Mouse (Mus musculus): ENCODE measurements around the gene Rnaseh2c. TPM values are rescaled to one million over a fixed set of nuclear protein-coding genes. Genes with fewer than 3 reads are reported as not detected.
A peak's percentile ranks its signal among the peaks of the same experiment; 100 is the strongest.

Gene Rnaseh2c
- total RNA-seq, 2 experiments from 2014 or later, result 43.7 to 49.7 TPM

DNA sequence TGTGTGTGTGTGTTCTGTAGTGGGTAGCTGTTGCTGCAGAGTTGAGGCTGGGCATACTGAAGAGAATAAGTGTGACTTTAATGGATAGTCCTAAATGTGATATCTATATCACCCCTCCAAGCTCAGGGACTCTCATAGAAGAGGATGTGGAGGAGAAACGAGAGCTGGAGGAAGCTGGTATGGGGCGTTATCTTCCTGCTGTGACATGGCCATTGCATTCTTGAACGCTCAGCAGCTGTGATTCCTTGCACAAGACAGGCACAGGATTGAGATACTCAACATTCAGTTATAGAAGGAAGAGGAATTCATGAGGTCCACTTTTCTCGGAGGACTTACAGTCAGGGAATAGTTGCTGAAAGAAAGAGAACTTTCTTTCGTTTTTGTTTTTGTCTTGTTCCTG, 20.2 kb downstream of the Rnaseh2c start:
- DNase-seq (ENCODE audit: low spot score), result no peak
- intact Hi-C loops (cut with DNase I), result no loop called here

DNA sequence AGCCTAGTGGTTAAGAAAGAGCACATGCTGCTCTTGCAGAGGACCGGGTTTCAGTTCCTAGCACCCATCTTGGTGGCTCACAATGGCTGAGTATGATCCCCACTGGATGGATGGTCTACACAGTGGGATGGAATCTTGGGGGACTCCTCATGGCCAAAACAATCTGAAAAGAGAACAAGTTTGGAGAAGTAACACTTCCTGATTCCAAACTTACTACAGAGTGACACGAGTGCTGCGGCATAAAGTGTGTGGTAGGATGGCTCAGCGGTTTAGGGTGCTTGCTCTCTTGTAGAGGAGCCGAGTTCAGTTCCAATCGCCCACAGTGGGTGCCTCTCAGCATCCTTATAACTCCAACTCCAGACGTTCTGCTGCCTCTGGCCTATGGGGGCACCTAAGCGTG, 23.6 kb downstream of the Rnaseh2c start:
- intact Hi-C loops (cut with DNase I), result no loop called here

DNA sequence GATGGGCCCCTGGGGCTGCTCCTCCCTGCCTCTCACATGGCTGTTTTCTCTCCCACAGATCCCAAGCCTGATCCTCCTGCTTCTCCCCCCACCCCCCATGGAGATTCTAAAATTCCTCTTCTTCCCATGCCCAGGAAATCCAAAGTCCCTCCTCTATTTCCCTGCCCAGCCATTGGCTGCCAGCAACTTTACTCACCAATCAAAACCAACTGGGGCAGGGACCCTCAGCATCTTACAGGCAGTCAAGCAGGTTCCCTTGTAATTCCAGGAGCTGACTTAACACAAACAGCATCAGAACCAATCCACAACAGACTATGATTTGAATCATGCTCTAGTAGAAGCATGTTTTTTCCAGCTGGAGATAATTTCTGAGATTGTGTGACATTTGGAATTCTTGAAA, 28.2 kb downstream of the Rnaseh2c start:
- no peak for DNase-seq (ENCODE audit: low spot score)
- intact Hi-C loops (cut with DNase I), result no loop called here

More for the DNA sequence above, 23.6 kb downstream of the Rnaseh2c start:
- DNase-seq (ENCODE audit: low spot score), result no peak

DNA sequence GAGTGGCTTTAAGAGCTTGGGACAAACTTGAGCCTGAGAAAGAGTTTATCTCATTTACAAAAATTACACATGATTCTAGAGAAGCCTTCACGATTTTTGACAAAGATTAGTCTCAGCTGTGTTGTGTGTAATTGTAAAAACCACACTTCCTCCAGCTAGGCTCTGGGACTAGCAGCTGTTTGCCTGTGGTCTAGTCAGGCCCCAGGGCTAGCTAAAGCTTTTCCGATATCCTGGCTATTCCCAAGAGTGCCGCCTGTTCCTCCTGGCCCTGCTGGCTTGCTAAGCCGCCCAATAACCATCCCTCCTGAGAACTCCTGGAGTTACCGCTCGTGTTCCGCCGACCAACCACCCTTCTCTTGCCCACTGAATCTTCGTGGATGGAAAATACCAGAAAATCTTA, 30.4 kb downstream of the Rnaseh2c start:
- intact Hi-C loops (cut with DNase I), result no loop called here
- no peak for DNase-seq (ENCODE audit: low spot score)

DNA sequence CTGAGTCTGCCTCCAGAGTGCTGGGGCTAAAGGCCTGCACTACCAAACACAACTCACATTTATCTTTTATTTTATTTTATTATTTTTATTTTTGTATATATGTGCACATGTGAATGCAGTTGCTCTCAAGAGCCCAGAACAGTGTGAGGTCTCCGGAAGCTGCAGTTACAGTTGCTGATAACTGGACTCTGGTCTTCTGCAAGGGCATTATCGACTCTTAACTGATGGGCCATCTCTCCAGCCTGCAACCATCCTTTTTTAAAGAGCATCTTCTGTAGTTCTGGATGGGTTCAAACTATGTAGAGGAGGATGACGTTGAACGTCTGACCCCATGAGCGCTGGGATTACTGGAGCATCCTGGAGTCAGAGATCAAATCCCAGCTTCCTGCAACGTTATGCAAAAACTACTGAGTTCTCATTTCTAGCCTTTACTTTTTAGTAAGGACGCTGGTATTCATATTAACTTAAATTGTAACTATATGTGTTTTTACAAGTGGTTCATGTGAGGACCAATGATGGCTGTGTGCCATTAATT, 34.4 kb downstream of the Rnaseh2c start:
- intact Hi-C loops (cut with DNase I), result loop anchor here (2.0 to 5.0 kb wide), 2 partner anchors 27 to 34 kb away; partner anchors contain the start of genes Rnaseh2c and Sipa1
- no peak for DNase-seq (ENCODE audit: low spot score)

DNA sequence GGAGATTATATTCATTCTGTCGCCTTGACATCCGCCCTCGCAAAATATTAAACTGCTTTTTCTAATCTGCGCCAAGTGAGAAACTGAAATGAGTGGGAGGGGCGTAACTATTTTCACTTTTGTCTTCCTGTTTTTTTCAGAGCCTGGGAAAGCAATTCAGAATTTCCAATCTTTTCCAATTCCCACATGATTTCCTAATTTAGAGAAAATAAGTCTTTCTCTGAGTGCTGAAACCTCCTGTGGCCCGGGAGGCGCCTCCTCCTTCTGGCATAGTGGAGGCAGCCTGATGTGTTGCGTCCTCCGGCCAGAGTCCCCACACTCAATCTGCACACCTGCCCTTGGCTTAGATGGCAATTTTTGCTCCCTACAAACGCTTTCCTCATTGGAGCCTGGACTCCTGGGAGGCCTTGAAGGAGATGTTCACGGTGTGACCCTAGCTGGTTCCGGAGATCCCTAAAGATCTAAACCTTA, 34.9 kb downstream of the Rnaseh2c start:
- DNase-seq (ENCODE audit: low spot score), result peak; percentile 46
- intact Hi-C loops (cut with DNase I), result loop anchor here (2.0 to 5.0 kb wide), 2 partner anchors 26 to 34 kb away; partner anchors contain the start of genes Rnaseh2c and Sipa1

DNA sequence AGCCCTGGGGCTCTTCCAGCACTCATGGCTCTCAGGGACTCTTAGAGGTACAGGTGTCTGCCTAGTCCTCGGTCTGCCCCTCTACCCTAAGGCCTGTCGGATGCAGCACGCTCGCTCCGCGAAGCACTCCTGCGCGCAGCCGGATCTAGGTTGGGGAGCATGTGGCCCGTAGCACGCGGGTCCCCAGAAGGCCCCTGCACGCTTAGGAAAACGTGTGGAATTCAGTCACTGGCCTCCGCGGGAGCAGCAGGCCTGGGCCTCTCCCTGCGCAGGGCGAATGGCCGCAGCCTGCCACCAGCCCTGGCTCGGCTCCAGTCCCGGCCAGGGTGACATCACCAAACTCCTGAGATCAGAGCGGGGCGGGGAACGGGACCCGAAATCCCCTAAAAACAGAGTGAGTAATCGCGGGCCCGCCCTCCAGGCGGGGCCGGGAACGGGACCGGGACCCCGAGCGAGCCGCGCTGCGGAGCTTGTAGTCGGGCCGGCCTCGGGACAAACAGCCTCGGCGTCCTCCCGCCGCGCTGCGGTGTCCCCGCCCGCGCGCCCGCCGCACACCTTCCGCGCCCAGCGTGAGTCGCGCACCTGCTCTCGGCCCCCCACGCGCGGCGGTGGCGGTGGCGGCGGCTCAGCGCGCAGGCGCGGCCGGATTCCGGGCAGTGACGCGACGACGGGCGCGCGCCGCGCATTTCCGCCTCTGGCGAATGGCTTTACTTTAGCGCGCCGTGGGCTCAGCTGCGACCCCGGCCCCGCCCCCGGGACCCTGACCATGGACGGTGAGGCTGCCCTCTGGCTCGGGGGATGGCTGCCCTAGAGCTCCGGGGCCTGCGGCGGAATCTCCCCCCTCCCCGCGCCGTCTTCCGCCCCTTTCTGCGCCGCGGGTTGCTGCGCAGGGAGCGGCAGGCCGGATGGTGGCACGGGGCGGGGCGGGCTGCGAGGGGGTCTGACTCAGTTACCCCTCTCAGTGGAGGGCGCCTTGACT, 35.7 kb downstream of the Rnaseh2c start, which contains the start of gene Rela:
Rela (plus strand) TSS at position 415 of the 979 bp plus-strand sequence.
- peak; percentile 91 for DNase-seq (ENCODE audit: low spot score)
- intact Hi-C loops (cut with DNase I), result loop anchor here (2.0 to 5.0 kb wide), 3 partner anchors 25 to 55 kb away; partner anchors contain the start of genes Rnaseh2c and Sipa1

DNA sequence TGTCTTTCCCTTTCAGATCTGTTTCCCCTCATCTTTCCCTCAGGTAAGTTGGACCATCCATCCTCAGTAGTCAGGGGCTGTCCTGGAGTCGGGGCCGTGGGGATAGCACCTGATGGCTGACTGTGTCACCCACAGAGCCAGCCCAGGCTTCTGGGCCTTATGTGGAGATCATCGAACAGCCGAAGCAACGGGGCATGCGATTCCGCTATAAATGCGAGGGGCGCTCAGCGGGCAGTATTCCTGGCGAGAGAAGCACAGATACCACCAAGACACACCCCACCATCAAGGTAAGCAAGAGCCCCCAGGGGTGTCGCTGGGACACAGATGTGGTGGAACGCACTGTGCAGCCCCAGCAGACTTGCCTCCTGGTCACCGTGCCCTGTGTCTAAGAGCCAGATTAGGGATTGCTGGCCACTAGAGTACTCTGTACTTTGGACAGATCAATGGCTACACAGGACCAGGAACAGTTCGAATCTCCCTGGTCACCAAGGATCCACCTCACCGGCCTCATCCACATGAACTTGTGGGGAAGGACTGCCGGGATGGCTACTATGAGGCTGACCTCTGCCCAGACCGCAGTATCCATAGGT, 36.8 kb downstream of the Rnaseh2c start:
- DNase-seq (ENCODE audit: low spot score), result no peak
- intact Hi-C loops (cut with DNase I), result loop anchor here (2.0 to 5.0 kb wide), 2 partner anchors 36 to 54 kb away; partner anchors contain the start of gene Rnaseh2c

DNA sequence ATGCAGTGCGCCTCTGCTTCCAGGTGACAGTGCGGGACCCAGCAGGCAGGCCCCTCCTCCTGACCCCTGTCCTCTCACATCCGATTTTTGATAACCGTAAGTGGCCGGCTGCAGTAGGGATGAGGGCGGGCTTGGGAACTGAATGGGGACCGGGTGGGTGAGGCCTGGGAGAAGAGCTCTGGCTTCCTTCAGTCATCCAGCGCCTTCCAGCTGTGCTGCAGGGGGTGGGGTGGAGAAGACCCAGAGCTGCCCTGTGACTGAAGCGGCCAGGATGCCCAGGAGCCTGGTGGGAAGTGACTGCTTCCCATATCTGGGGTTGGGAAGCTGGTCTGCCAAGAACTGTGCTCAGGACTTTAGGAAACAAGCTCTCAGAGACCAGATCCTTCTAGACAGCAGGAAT, 38.7 kb downstream of the Rnaseh2c start:
- intact Hi-C loops (cut with DNase I), result no loop called here
- no peak for DNase-seq (ENCODE audit: low spot score)

DNA sequence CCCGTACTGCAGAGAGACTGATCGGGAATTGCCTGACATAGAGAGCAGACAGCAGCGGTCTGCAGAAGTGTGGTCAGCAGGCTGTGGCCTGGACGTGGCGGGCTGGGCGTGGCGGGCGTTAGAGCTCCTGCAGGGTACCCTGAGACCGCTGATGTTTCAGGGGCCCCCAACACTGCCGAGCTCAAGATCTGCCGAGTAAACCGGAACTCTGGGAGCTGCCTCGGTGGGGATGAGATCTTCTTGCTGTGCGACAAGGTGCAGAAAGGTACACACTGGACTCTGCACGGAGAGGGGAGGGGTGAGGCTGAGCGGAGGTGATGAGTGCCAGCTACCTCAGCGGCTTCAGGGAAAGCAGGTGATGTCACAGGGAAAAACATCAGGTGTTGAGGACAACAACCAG, 39.3 kb downstream of the Rnaseh2c start:
- no peak for DNase-seq (ENCODE audit: low spot score)
- intact Hi-C loops (cut with DNase I), result no loop called here

DNA sequence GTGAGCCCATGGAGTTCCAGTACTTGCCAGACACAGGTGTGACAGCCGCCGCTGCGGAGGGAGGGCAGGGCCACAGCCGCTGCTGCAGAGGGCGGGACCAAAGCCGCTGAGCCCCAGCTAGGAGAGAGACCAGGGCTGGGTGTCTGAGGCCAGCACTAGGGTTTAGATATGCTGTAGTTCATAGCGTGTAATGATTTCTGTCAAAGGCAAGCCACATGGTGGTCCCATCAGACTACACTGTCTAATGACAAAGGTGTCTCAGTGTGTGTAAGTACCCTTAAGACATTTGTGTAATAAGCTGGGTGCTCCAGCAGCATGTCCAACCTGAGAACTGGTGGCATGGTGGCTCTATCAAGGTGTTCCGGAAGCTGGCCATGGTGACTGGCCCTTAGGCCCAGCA, 40.0 kb downstream of the Rnaseh2c start:
- intact Hi-C loops (cut with DNase I), result no loop called here
- DNase-seq (ENCODE audit: low spot score), result no peak

DNA sequence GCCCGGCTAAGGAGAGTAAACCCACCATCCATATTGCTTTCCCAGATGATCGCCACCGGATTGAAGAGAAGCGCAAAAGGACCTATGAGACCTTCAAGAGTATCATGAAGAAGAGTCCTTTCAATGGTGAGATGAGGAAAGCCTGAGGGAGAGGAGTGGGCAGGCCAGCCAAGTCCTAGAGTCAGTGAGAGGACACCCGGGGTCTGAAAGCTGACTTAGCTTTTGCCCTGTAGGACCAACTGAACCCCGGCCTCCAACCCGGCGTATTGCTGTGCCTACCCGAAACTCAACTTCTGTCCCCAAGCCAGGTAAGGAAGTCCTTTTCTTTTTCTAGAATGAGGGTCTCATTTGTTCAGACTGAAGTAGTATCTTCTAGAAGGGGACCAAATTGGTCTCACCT, 43.6 kb downstream of the Rnaseh2c start:
- intact Hi-C loops (cut with DNase I), result loop anchor here (5.0 kb wide), 1 partner anchor 82 kb away; the partner anchor contains the start of genes Ehbp1l1 and Fam89b
- DNase-seq (ENCODE audit: low spot score), result no peak

DNA sequence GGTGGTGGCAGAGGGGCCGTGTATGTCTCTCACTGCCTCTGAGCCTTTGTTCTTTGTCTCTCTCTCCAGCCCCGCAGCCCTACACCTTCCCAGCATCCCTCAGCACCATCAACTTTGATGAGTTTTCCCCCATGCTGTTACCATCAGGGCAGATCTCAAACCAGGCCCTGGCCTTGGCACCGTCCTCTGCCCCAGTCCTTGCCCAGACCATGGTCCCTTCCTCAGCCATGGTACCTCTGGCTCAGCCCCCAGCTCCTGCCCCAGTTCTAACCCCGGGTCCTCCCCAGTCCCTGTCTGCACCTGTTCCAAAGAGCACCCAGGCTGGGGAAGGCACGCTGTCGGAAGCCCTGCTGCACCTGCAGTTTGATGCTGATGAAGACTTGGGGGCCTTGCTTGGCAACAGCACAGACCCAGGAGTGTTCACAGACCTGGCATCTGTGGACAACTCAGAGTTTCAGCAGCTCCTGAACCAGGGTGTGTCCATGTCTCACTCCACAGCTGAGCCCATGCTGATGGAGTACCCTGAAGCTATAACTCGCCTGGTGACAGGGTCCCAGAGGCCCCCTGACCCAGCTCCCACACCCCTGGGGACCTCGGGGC, 45.2 kb downstream of the Rnaseh2c start:
- intact Hi-C loops (cut with DNase I), result loop anchor here (5.0 kb wide), 1 partner anchor 80 kb away; the partner anchor contains the start of genes Ehbp1l1 and Fam89b
- no peak for DNase-seq (ENCODE audit: low spot score)

DNA sequence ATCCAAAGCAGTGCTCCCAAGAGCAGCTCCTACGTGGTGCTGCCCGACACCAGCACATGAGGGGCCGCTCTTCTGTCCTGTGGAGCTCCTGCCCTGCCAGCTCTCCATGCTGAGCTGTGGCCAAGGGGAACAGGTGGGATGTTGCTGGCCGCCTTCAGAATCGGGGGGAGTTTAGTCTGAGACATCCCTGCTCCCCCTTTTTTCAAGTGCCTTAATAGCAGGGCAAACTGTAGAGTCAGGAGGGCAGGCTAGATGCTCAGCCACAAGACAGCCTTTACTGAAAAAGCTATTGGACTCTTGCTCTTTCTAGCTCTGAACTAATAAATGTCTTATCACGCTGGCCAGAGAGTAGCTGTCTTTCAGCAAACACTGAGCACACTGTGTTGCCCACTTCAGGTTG, 46.1 kb downstream of the Rnaseh2c start:
- intact Hi-C loops (cut with DNase I), result loop anchor here (5.0 kb wide), 1 partner anchor 80 kb away; the partner anchor contains the start of genes Ehbp1l1 and Fam89b
- DNase-seq (ENCODE audit: low spot score), result no peak

DNA sequence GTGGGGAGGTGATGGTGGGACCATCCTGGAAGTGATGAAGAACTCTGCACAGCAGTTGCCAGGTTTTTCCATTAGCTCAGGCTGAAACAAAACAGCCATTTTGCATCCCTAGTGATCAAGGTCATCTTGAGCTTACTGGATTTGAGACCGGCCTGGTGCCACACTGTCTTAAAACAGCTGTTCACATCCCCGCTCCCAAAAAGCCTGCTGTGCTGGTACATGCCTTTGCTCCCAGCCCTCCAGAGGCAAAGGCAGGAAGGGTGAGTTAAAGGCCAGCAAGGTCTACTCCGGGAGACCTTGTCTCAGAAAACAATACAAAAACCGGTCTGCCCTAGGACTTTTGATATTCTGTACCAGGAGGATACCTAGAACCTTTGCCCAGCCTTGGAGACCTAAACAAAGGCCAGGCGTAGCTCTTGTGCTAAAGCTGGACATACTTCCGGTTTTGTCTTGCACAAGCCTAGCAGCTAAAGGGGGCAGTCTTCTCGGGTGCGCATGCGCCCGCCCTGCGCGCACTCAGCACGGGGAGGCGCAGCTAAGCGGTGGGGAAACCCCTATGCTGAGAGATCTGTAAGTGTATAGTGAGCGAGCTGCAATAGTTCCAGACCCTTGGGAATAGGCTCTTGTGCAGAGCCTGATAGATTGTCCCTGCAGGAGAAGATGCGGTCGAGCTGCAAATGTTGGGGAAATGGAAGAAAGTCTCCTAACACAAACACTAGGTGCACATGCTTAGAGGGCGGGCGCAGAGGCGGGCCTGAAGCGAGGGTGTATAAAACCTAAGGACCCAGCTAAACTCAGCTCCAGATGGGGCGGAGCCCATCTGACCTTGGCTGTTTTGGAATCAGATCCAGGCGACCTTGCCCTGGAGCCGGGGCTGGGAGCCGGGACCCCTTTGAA, 47.0 kb downstream of the Rnaseh2c start:
- peak; percentile 79 for DNase-seq (ENCODE audit: low spot score)
- intact Hi-C loops (cut with DNase I), result loop anchor here (5.0 kb wide), 1 partner anchor 79 kb away; the partner anchor contains the start of genes Ehbp1l1 and Fam89b

DNA sequence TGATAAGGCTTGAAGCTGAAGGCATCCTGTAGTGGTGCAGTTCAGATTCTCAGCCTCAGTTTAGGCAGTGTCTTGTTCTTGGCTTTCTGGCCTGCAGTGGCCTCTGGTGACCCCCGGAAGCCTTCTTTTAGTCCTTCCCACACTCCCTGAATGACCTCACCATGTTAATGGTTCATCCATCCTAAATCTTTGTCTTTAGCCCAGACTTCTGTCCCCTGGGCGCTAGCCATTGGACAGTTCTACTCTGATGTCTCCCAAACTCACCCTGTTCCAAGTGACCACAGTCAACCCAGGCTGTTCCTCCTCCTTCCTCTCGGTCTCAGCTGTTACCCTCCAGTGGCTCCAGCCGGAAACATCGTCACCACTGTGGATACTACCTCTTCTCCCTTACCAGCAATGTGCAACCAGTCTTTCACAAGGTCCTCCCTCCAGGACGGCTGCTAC, 47.6 kb downstream of the Rnaseh2c start:
- DNase-seq (ENCODE audit: low spot score), result peak; percentile 69
- intact Hi-C loops (cut with DNase I), result loop anchor here (5.0 kb wide), 1 partner anchor 78 kb away; the partner anchor contains the start of genes Ehbp1l1 and Fam89b

DNA sequence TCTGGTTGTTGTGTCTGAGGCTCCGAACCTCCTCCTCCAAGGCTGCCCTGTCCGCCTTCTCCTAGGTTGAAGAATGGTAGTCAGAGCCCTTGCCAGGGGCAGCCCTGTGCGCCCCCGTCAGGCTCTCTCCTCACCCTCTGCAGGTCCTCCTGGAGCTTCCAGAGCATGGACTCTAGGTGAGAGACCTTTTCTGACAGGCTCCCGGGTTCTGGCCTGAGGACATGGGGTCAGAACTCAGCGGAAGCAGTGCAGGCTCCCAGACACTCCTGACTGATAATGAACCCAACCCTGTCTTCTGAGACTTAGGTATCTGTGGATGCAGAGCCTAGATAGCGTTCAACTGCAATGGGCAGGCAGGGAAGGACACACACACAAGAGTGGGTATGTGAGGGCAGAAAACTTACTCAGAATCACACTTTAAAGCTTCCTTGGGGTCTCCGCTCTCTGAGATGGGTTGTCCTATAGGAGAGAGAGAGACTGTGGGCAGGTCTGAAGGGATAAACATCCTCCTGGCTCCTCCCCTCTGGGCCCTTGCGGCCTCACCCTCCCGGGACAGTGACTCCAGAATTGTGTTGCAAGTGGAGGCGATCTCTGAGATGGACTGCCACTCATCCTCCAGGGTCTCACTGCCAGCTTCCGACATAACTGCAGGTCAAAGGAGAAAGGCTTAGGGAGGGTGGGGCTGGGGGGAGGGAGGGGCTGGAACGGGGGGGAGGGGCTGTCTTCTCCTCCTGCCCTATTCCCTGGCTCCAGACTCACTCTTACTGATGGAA, 50.0 kb downstream of the Rnaseh2c start:
- intact Hi-C loops (cut with DNase I), result no loop called here
- no peak for DNase-seq (ENCODE audit: low spot score)

DNA sequence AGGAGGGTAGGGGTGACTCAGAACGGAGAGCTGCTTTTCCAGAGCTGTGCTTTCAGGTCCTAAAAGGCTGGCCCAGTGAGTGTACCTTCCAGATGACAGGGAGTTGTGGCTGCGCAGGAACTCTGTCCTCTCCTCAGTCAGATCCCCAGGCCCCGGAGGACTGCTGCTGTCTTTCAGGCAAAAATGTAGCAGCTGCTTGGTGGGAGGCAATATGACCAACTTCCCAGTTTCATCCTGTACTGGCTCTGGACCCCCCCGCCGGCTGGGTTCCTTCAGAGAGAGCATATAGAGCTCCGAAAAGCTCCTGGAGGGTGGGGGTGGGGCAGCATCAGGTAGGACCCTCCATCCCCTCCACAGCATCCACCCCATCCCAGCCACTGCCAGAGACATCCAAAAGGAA, 50.9 kb downstream of the Rnaseh2c start:
- intact Hi-C loops (cut with DNase I), result no loop called here
- DNase-seq (ENCODE audit: low spot score), result no peak

Measured in heart, postnatal 25 days (tissue).